Mouse (Mus musculus): ENCODE data around the gene Cyyr1.

GRCm38 (mm10) chr16:85422889-85423288 is 130.3 kb downstream of the Cyyr1 start:
- TF ChIP-seq GATA1 (IDR thresholded peaks at IDR 0.05; ENCODE audit: low read length), result no peak
- TF ChIP-seq TAL1 (IDR thresholded peaks at IDR 0.05; ENCODE audit: low read length), result no peak
